Mouse (Mus musculus) CH12.LX (cell line): Measurements from ENCODE around the gene Gm4131. TPM values are rescaled to one million over a fixed set of nuclear protein-coding genes. Genes with fewer than 3 reads are reported as not detected.

Experiments
- DNase-seq: peaks from one replicate; pipeline ENCODE4 v3.0.0-alpha.2; 2013; ENCODE audit errors: extremely low read depth
- H3K27ac ChIP-seq: 2 replicates; pipeline ENCODE4 v1.5.1; 2012; ENCODE audit warnings: low read depth, mild to moderate bottlenecking, control low read depth, moderate library complexity; ENCODE audit not compliant: insufficient read depth
- H3K27me3 ChIP-seq: replicated peaks from 2 replicates; pipeline ENCODE3; 2012; ENCODE audit warnings: inconsistent platforms
- H3K36me3 ChIP-seq, 2 experiments: replicated peaks in 1 of 2; 2 replicates each; pipeline versions ENCODE3 to v1.6.1; 2012; ENCODE audit warnings: inconsistent platforms in 1 of 2, low read length in 1 of 2, mild to moderate bottlenecking in 1 of 2, mixed read lengths in 1 of 2, moderate library complexity in 1 of 2; ENCODE audit not compliant: control insufficient read depth in 1 of 2, insufficient read depth in 1 of 2
- H3K4me1 ChIP-seq, 2 experiments: 2 replicates each; pipeline ENCODE4 v1.6.1; 2012; ENCODE audit warnings: inconsistent platforms in 1 of 2, moderate library complexity in 1 of 2; ENCODE audit not compliant: insufficient read depth in 2 of 2, control insufficient read depth in 1 of 2
- H3K4me2 ChIP-seq: 2 replicates; pipeline ENCODE4 v1.6.1; 2012; ENCODE audit warnings: low read depth, mild to moderate bottlenecking, control low read depth; ENCODE audit not compliant: poor library complexity, insufficient read depth, severe bottlenecking
- H3K4me3 ChIP-seq, 3 experiments: fragments of 150-350 bp in 1 of 3; sonication (generic) in 1 of 3; replicated peaks in 1 of 3; 2 replicates each; pipeline versions ENCODE3 to v1.5.1; 2011 to 2012; ENCODE audit warnings: low read depth in 2 of 3, low read length in 2 of 3, mild to moderate bottlenecking in 2 of 3, moderate library complexity in 2 of 3, control low read depth in 1 of 3, improper control_type of control experiment in 1 of 3, inconsistent platforms in 1 of 3, mixed read lengths in 1 of 3; ENCODE audit not compliant: poor library complexity in 1 of 3
- H3K79me2 ChIP-seq: replicated peaks from 2 replicates; pipeline ENCODE4 v1.6.1; 2012; ENCODE audit warnings: mild to moderate bottlenecking, moderate library complexity; ENCODE audit not compliant: control insufficient read depth, poor library complexity, insufficient read depth, severe bottlenecking; ENCODE audit errors: extremely low read depth
- H3K9ac ChIP-seq: 2 replicates; pipeline ENCODE4 v1.6.1; 2012; ENCODE audit warnings: low read depth, mild to moderate bottlenecking, control low read depth, moderate library complexity; ENCODE audit not compliant: insufficient read depth
- H3K9me3 ChIP-seq: replicated peaks from 2 replicates; pipeline ENCODE3; 2012; ENCODE audit warnings: low read length, inconsistent platforms, mixed read lengths
- BHLHE40 ChIP-seq: IDR thresholded peaks from 2 replicates; pipeline ENCODE4 v1.6.1; 2011; ENCODE audit warnings: mild to moderate bottlenecking, low read depth, low read length, improper control_type of control experiment
- CTCF ChIP-seq, 2 experiments: IDR thresholded peaks in 1 of 2; conservative IDR thresholded peaks in 1 of 2; 2 replicates each; pipeline ENCODE4 v1.5.1; 2011 to 2012; ENCODE audit warnings: low read depth in 2 of 2, low read length in 2 of 2, improper control_type of control experiment in 1 of 2, inconsistent platforms in 1 of 2, mild to moderate bottlenecking in 1 of 2, moderate library complexity in 1 of 2
- GABPA ChIP-seq: IDR thresholded peaks from 2 replicates; pipeline ENCODE4 v1.6.1; 2012; ENCODE audit warnings: low read depth, low read length, improper control_type of control experiment, inconsistent platforms; ENCODE audit not compliant: insufficient replicate concordance
- IRF4 ChIP-seq: IDR thresholded peaks from 2 replicates; pipeline ENCODE4 v1.6.1; 2014; ENCODE audit warnings: low read depth, mild to moderate bottlenecking, inconsistent platforms, low read length, improper control_type of control experiment
- JUN ChIP-seq: IDR thresholded peaks from 2 replicates; pipeline ENCODE4 v1.6.1; 2011; ENCODE audit warnings: low read depth, mild to moderate bottlenecking, low read length, improper control_type of control experiment, moderate library complexity; ENCODE audit not compliant: insufficient read depth
- MAFK ChIP-seq: IDR thresholded peaks from 2 replicates; pipeline ENCODE4 v1.6.1; 2011; ENCODE audit warnings: low read length, improper control_type of control experiment; ENCODE audit not compliant: insufficient replicate concordance
- MAX ChIP-seq: IDR thresholded peaks from 2 replicates; pipeline ENCODE4 v1.6.1; 2011; ENCODE audit warnings: low read length, improper control_type of control experiment
- MAZ ChIP-seq: IDR thresholded peaks from 2 replicates; pipeline ENCODE4 v1.6.1; 2012; ENCODE audit warnings: low read depth, mild to moderate bottlenecking, inconsistent platforms, low read length, improper control_type of control experiment, moderate library complexity
- MEF2A ChIP-seq: IDR thresholded peaks from 2 replicates; pipeline ENCODE4 v1.6.1; 2014; ENCODE audit warnings: low read depth, mild to moderate bottlenecking, inconsistent platforms, low read length, improper control_type of control experiment, borderline replicate concordance
- NELFE ChIP-seq: IDR thresholded peaks from 2 replicates; pipeline ENCODE4 v1.6.1; 2011; ENCODE audit warnings: low read depth, low read length, improper control_type of control experiment
- NRF1 ChIP-seq: IDR thresholded peaks from 2 replicates; pipeline ENCODE4 v1.6.1; 2014; ENCODE audit warnings: low read depth, mild to moderate bottlenecking, inconsistent platforms, low read length, improper control_type of control experiment, moderate library complexity
- PAX5 ChIP-seq: IDR thresholded peaks from 2 replicates; pipeline ENCODE4 v1.6.1; 2012; ENCODE audit warnings: low read length, inconsistent platforms, mixed read lengths
- POLR2A ChIP-seq: IDR thresholded peaks from 2 replicates; pipeline ENCODE4 v1.6.1; 2011; ENCODE audit warnings: low read depth, mild to moderate bottlenecking, improper control_type of control experiment, low read length
- POLR2AphosphoS2 ChIP-seq: IDR thresholded peaks from 2 replicates; pipeline ENCODE4 v1.6.1; 2011; ENCODE audit warnings: low read depth, low read length, improper control_type of control experiment
- RAD21 ChIP-seq: IDR thresholded peaks from 2 replicates; pipeline ENCODE4 v1.6.1; 2011; ENCODE audit warnings: low read depth, mild to moderate bottlenecking, low read length, improper control_type of control experiment, moderate library complexity
- RCOR1 ChIP-seq: conservative IDR thresholded peaks from 2 replicates; pipeline ENCODE4 v1.6.1; 2012; ENCODE audit warnings: low read depth, mild to moderate bottlenecking, inconsistent platforms, low read length, improper control_type of control experiment
- SIN3A ChIP-seq: IDR thresholded peaks from 2 replicates; pipeline ENCODE4 v1.6.1; 2012; ENCODE audit warnings: low read length, improper control_type of control experiment, inconsistent platforms
- SMC3 ChIP-seq: IDR thresholded peaks from 2 replicates; pipeline ENCODE4 v1.6.1; 2011; ENCODE audit warnings: low read depth, low read length, improper control_type of control experiment
- USF1 ChIP-seq: IDR thresholded peaks from 2 replicates; pipeline ENCODE4 v1.6.1; 2014; ENCODE audit warnings: low read depth, mild to moderate bottlenecking, inconsistent platforms, low read length, improper control_type of control experiment
- USF2 ChIP-seq: conservative IDR thresholded peaks from 2 replicates; pipeline ENCODE4 v1.6.1; 2011; ENCODE audit warnings: low read depth, low read length, improper control_type of control experiment
- dilution Hi-C: fragments of 300-500 bp; cut with MboI; formaldehyde crosslinking; loops from 2 replicates; pipeline ENCODE4 v1.14.3; 2020; ENCODE audit warnings: low sequenced_read_pairs; ENCODE audit not compliant: extremely low pct_unique_long_range_greater_than_20kb, extremely low pct_ligation_motif_present
- in situ Hi-C: fragments of 300-500 bp; cut with MboI; formaldehyde crosslinking; loops from 3 replicates; pipeline ENCODE4 v1.14.3; 2019; ENCODE audit warnings: low sequenced_read_pairs, low pct_ligation_motif_present, low pct_unique_long_range_greater_than_20kb, mixed read lengths
- polyA plus RNA-seq: library from polyadenylated mRNA; unstranded; fragments of >175 nt; gene quantifications from 2 replicates; pipeline ENCODE4 v1.2.1, GENCODE M21; 2012; ENCODE audit warnings: low read depth; ENCODE audit not compliant: insufficient read length
- total RNA-seq, 2 experiments: library from RNA; depleted of rRNA; stranded (reverse); fragments of 300-350 nt in 1 of 2; fragments of >200 nt in 1 of 2; gene quantifications; 2 replicates each; pipeline ENCODE4 v1.2.3; 2012 to 2014

The Gm4131 gene
- total and polyA plus RNA-seq, 3 experiments, result not detected

DNA sequence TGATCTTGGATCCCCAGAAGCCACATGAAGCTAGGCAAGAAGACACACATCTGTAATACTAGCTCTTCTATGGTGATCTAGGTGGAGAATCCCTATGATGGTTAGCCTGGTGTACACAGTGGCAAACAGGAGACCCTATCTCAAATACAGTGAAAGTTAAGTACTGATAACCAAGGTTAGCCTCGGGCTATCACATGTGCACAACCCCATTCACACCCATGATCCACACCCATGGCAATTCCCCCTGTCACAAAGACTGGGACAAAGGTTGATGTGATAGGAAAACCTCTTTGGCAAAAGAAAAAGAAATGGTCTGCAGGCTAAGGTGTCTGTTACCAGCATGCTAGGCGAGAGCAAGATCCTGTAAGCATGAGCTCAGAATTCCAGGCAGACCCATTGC is 94.7 kb downstream of the Gm4131 start:
- no peak overlapping the region for H3K9ac ChIP-seq
- no peaks in the 10 kb centered on the region for H3K27me3 ChIP-seq
- TF ChIP-seq RAD21, result no peak
- TF ChIP-seq GABPA, result no peak
- no peak for TF ChIP-seq JUN
- no peak for TF ChIP-seq PAX5
- no peaks in the 10 kb centered on the region for H3K36me3 ChIP-seq
- dilution Hi-C loops (no loop called here), in situ Hi-C loops (loop anchor here (25.0 kb wide), 3 partner anchors 385 to 910 kb away; partner anchors contain the start of gene Spryd7)
- no peak overlapping the region for H3K27ac ChIP-seq
- H3K4me2 ChIP-seq, result no peak overlapping the region
- no peak for DNase-seq
- H3K9me3 ChIP-seq, result no peaks in the 10 kb centered on the region
- H3K79me2 ChIP-seq, result no peaks in the 10 kb centered on the region
- H3K4me1 ChIP-seq, result peaks cover 0 to 15% of the 10 kb centered on the region in 2 experiments; a peak in 2 of 4 replicates
- no peak overlapping the region for H3K4me3 ChIP-seq

DNA sequence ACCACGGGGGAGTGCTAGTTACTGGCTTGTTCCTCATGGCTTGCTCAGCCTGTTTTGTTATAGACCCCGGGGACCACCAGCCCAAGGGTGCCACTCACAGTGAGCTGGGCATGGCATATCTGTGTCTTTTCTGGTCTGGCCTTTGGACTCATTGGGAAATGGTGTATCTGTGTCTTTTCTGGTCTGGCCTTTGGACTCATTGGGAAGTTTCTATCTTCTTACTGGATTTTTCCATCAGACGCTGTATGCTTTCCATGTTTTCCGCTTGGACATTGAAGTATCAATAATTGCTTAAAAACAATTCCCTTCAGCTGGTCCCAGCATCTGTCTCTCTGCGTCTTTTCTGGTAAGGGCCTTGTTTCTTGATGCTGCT is 98.0 kb downstream of the Gm4131 start:
- H3K4me1 ChIP-seq, result peaks cover 0 to 21% of the 10 kb centered on the region in 2 experiments; a peak in 2 of 4 replicates

DNA sequence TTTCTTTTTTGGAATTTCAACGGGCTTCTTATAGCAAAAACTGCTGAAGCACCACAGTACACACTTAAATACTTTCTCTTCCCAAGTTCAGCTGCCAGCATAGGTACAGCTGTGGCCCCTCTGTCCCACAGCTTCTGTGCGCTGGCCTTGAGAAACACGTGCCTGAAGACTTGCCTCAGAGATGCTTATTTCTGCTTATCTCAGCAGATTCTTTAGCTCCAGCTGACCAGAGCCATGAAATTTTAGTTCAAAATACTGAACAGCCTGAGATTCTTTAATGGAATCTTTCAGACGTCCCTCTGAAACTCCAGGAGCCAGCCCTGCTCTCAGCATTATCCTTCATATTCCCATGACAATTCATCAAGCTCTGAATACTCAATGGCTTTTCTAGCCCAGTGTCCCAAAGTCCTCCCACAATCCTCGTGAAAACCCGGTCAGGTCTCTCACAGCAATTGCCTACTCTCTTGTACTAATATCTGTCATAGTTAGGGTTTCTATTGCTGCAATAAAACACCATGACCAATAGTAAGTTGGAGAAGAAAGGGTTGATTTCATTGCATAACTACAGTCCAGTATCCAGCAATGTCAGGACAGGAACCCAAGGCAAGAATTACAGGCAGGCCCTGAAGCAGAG is 98.5 kb downstream of the Gm4131 start:
- H3K4me2 ChIP-seq, result no peak overlapping the region
- no peak for DNase-seq
- H3K79me2 ChIP-seq, result no peaks in the 10 kb centered on the region
- no peaks in the 10 kb centered on the region for H3K9me3 ChIP-seq
- H3K27ac ChIP-seq, result no peak overlapping the region
- H3K9ac ChIP-seq, result no peak overlapping the region
- H3K27me3 ChIP-seq, result no peaks in the 10 kb centered on the region
- dilution Hi-C loops, result no loop called here
- peaks cover 0 to 21% of the 10 kb centered on the region in 2 experiments; a peak in 2 of 4 replicates for H3K4me1 ChIP-seq
- no peaks in the 10 kb centered on the region for H3K36me3 ChIP-seq
- TF ChIP-seq SIN3A, result no peak
- peak; percentile 58; the same call in 1 of the 2 replicates for TF ChIP-seq MAFK
- in situ Hi-C loops, result loop anchor here (25.0 kb wide), 3 partner anchors 381 to 906 kb away; partner anchors contain the start of gene Spryd7
- H3K4me3 ChIP-seq, result no peak overlapping the region

More for the DNA sequence above, 98.0 kb downstream of the Gm4131 start:
- H3K9me3 ChIP-seq, result no peaks in the 10 kb centered on the region
- no peak for TF ChIP-seq MAZ
- TF ChIP-seq RCOR1, result no peak
- TF ChIP-seq NELFE, result no peak
- TF ChIP-seq USF2, result no peak
- no peak for TF ChIP-seq RAD21
- TF ChIP-seq POLR2A, result no peak
- no peak for TF ChIP-seq IRF4
- no peak for TF ChIP-seq USF1
- no peak for TF ChIP-seq MEF2A
- no peak for TF ChIP-seq CTCF (conservative IDR thresholded peaks at IDR 0.05 in 1 of 2, IDR thresholded peaks at IDR 0.05 in 1 of 2; ENCODE audit: low read depth in 2 of 2, low read length in 2 of 2)
- no peak for TF ChIP-seq MAX
- TF ChIP-seq NRF1, result no peak
- TF ChIP-seq MAFK, result no peak
- TF ChIP-seq POLR2AphosphoS2, result no peak
- no peak for TF ChIP-seq BHLHE40
- TF ChIP-seq SMC3, result no peak
- DNase-seq, result no peak
- H3K27ac ChIP-seq, result no peak overlapping the region
- H3K4me2 ChIP-seq, result no peak overlapping the region
- in situ Hi-C loops, result loop anchor here (25.0 kb wide), 3 partner anchors 381 to 906 kb away; partner anchors contain the start of gene Spryd7
- H3K36me3 ChIP-seq, result no peaks in the 10 kb centered on the region
- H3K27me3 ChIP-seq, result no peaks in the 10 kb centered on the region
- H3K79me2 ChIP-seq, result no peaks in the 10 kb centered on the region
- dilution Hi-C loops, result no loop called here
- no peak overlapping the region for H3K4me3 ChIP-seq
- no peak overlapping the region for H3K9ac ChIP-seq
